Mouse (Mus musculus): Measurements from ENCODE around the gene Shprh. TPM values are rescaled to one million over a fixed set of nuclear protein-coding genes. Genes with fewer than 3 reads are reported as not detected.
"Not testable (repeated sequence)": the region's sequence is repeated elsewhere in the genome, so short reads cannot be mapped to it uniquely, and the experiment has no call there.

Gene Shprh
- polyA plus RNA-seq, 1 experiment from 2014 or later = 17.3 TPM

GRCm38 (mm10) chr10:11262292-11262691 is 113.1 kb downstream of the Shprh start:
- not testable (repeated sequence) for H3K27me3 ChIP-seq (ENCODE audit: control insufficient read depth, insufficient read depth, low read length); H3K4me3 ChIP-seq (replicated peaks; ENCODE audit: low read length); ATAC-seq (ENCODE audit: insufficient read depth, low FRiP score); H3K4me2 ChIP-seq (ENCODE audit: low read depth, low read length); H3K4me1 ChIP-seq (ENCODE audit: control insufficient read depth, insufficient read depth, low read length); H3K9ac ChIP-seq (ENCODE audit: low read length); H3K27ac ChIP-seq (ENCODE audit: low read length); H3K9me3 ChIP-seq (replicated peaks; ENCODE audit: control insufficient read depth, low read length); H3K36me3 ChIP-seq (ENCODE audit: control insufficient read depth, insufficient read depth, low read length)
- 86% methylated on average over 2 of the region's 2 CpGs for WGBS

- not testable (repeated sequence) for H3K9me3 ChIP-seq (replicated peaks; ENCODE audit: control insufficient read depth, low read length); H3K27me3 ChIP-seq (ENCODE audit: control insufficient read depth, insufficient read depth, low read length); H3K9ac ChIP-seq (ENCODE audit: low read length); H3K4me1 ChIP-seq (ENCODE audit: control insufficient read depth, insufficient read depth, low read length); H3K4me2 ChIP-seq (ENCODE audit: low read depth, low read length); ATAC-seq (ENCODE audit: insufficient read depth, low FRiP score); H3K27ac ChIP-seq (ENCODE audit: low read length); H3K36me3 ChIP-seq (ENCODE audit: control insufficient read depth, insufficient read depth, low read length); H3K4me3 ChIP-seq (replicated peaks; ENCODE audit: low read length)
- WGBS = 80% methylated on average over 2 of the region's 2 CpGs
Observed at GRCm38 (mm10) chr10:11263795-11264194, 114.6 kb downstream of the Shprh start.

Other genes starting within 250 kb of the Shprh start
- gene Grm1, start 67.1 kb upstream of the Shprh start, polyA plus RNA-seq (2015; fragmentation: Nextera tagmentation; extraction: Ambion mirVana) = 0.05 TPM in 1 of 2 replicates, not detected in the other
- 29.2 and 32.8 TPM in 2 replicates for gene Fbxo30, start 131.9 kb downstream of the Shprh start, polyA plus RNA-seq (2015; fragmentation: Nextera tagmentation; extraction: Ambion mirVana)
- 0.24 and 0.27 TPM in 2 replicates for gene Epm2a, start 194.0 kb downstream of the Shprh start, polyA plus RNA-seq (2015; fragmentation: Nextera tagmentation; extraction: Ambion mirVana)